ENCODE assay signal across 15 mouse cellular contexts in the genomic region with DNA sequence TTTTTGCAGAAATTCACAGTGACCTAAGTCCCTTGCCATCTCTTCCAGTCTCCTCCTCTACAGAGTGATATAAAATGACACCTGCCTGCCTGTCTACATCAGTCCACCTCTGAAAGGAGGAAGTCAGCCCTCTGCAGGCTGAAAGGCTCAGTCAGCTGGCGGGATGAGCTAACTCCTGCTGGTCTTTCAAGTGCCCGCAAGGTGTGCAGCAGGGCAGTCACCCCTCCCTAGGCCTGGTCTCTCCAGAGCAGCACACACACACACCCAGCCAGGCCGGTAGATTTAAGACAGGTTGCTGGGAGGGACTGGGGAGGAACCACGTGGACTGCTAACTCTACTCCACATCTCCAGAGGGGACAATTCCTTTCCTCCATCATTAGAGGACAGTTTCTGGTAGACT. TPM values are rescaled to one million over a fixed set of nuclear protein-coding genes. Genes with fewer than 3 reads are reported as not detected.
DNase-seq lines count a peak whose midpoint lies in the region; ATAC-seq and TF ChIP-seq lines count a peak whose summit lies in the region.
"Had no signal": no experiment of that assay in that cellular context is flagged by ENCODE, and none has a peak within 500 bp of the region (broad histone marks: within the 10 kb centered on the region; RNA-seq: fewer than 3 reads in every experiment).

No protein-coding gene starts in this region.

- intact Hi-C loops in left cerebral cortex, adult 2 months (cut with DNase I): no loop called here

- TF ChIP-seq CTCF in left cerebral cortex, adult 2 months (IDR thresholded peaks at IDR 0.05): no peak; the same call in none of the 2 replicates

- no peak for ATAC-seq in forebrain, embryonic 14.5 days
- ATAC-seq in forebrain, embryonic 12.5 days (ENCODE audit: low FRiP score): no peak
- no peak for ATAC-seq in forebrain, embryonic 16.5 days
- ATAC-seq in neural tube, embryonic 15.5 days (ENCODE audit: low FRiP score): no peak

- H3K9me3 ChIP-seq in forebrain, embryonic 14.5 days (replicated peaks; ENCODE audit: control insufficient read depth, low read length): no peaks in the 10 kb centered on the region
- no peaks in the 10 kb centered on the region for H3K9me3 ChIP-seq in forebrain, embryonic 12.5 days
- H3K9me3 ChIP-seq in forebrain, embryonic 16.5 days (ENCODE audit: control insufficient read depth, low read length): no peaks in the 10 kb centered on the region
- no peaks in the 10 kb centered on the region for H3K9me3 ChIP-seq in neural tube, embryonic 15.5 days (replicated peaks)
- H3K9me3 ChIP-seq: liver, embryonic 13.5 days had no signal

- H3K36me3 ChIP-seq in forebrain, embryonic 14.5 days (ENCODE audit: control insufficient read depth, insufficient read depth, low read length): peaks cover 56% of the 10 kb centered on the region
- H3K36me3 ChIP-seq in forebrain, embryonic 12.5 days (replicated peaks): peaks cover 14% of the 10 kb centered on the region
- peaks cover 6% of the 10 kb centered on the region; the same call in 1 of the 2 replicates for H3K36me3 ChIP-seq in forebrain, embryonic 16.5 days (ENCODE audit: control insufficient read depth, insufficient read depth)
- no peaks in the 10 kb centered on the region for H3K36me3 ChIP-seq in neural tube, embryonic 15.5 days
- H3K36me3 ChIP-seq: liver, embryonic 13.5 days had no signal

- no peak for DNase-seq in forebrain, embryonic 14.5 days (ENCODE audit: low spot score)
- no peak for DNase-seq in left cerebral cortex, adult 2 months (ENCODE audit: extremely low spot score in 1 of 2, low spot score in 2 of 2)
- DNase-seq in left cerebral cortex, adult 18-20 months (ENCODE audit: low spot score in 2 of 2): no peak
- DNase-seq in urinary bladder, postnatal 25 days (ENCODE audit: low spot score): no peak
- DNase-seq in adrenal gland, adult 2 months: no peak
- DNase-seq: gastrocnemius, postnatal 25 days; liver, embryonic 13.5 days; midbrain, embryonic 14.5 days; right cerebral cortex, postnatal 14 days; thymus, postnatal 36 days had no signal

- no peak overlapping the region; the same call in 1 of the 2 replicates for H3K27ac ChIP-seq in forebrain, embryonic 14.5 days (ENCODE audit: low read depth, low read length)
- H3K27ac ChIP-seq in forebrain, embryonic 12.5 days: no peak overlapping the region
- H3K27ac ChIP-seq in left cerebral cortex, adult 2 months: peak overlapping the region; percentile 94
- peak overlapping the region; percentile 53; the same call in 1 of the 2 replicates for H3K27ac ChIP-seq in forebrain, embryonic 16.5 days (ENCODE audit: low read length)
- H3K27ac ChIP-seq in neural tube, embryonic 15.5 days (replicated peaks): no peak overlapping the region
- H3K27ac ChIP-seq: kidney, postnatal 0 days; liver, embryonic 13.5 days had no signal

- peak overlapping the region; percentile 58; the same call in 1 of the 2 replicates for H3K9ac ChIP-seq in forebrain, embryonic 14.5 days (ENCODE audit: low read length)
- no peak overlapping the region for H3K9ac ChIP-seq in forebrain, embryonic 12.5 days
- H3K9ac ChIP-seq in forebrain, embryonic 16.5 days (replicated peaks; ENCODE audit: low read depth, low read length): peak overlapping the region; percentile 60
- no peak overlapping the region for H3K9ac ChIP-seq in neural tube, embryonic 15.5 days (replicated peaks)
- H3K9ac ChIP-seq: liver, embryonic 13.5 days had no signal

- WGBS in forebrain, embryonic 14.5 days: 66% methylated on average over 4 of the region's 4 CpGs
- 68% methylated on average over 4 of the region's 4 CpGs for WGBS in forebrain, embryonic 12.5 days
- 68% methylated on average over 4 of the region's 4 CpGs for WGBS in forebrain, embryonic 16.5 days
- WGBS in neural tube, embryonic 15.5 days: 66% methylated on average over 4 of the region's 4 CpGs

- H3K4me3 ChIP-seq in forebrain, embryonic 14.5 days (ENCODE audit: low read depth, low read length): 0 out of 2 replicates have a peak overlapping the region, but pooled peaks have one; percentile 38
- H3K4me3 ChIP-seq in forebrain, embryonic 12.5 days (replicated peaks): no peak overlapping the region
- no peak overlapping the region for H3K4me3 ChIP-seq in left cerebral cortex, adult 2 months
- peak overlapping the region; percentile 49 for H3K4me3 ChIP-seq in forebrain, embryonic 16.5 days (replicated peaks; ENCODE audit: low read length)
- no peak overlapping the region for H3K4me3 ChIP-seq in neural tube, embryonic 15.5 days (replicated peaks)
- H3K4me3 ChIP-seq: liver, embryonic 13.5 days had no signal

- no peaks in the 10 kb centered on the region for H3K27me3 ChIP-seq in forebrain, embryonic 14.5 days (replicated peaks; ENCODE audit: control insufficient read depth, insufficient read depth, low read length)
- peaks cover 93% of the 10 kb centered on the region for H3K27me3 ChIP-seq in forebrain, embryonic 12.5 days
- no peaks in the 10 kb centered on the region for H3K27me3 ChIP-seq in forebrain, embryonic 16.5 days (replicated peaks; ENCODE audit: control insufficient read depth, insufficient read depth, low read length)
- H3K27me3 ChIP-seq in neural tube, embryonic 15.5 days (replicated peaks): peaks cover 50% of the 10 kb centered on the region

- peaks cover 45% of the 10 kb centered on the region for H3K4me1 ChIP-seq in forebrain, embryonic 14.5 days (ENCODE audit: control insufficient read depth, insufficient read depth, low read length)
- H3K4me1 ChIP-seq in forebrain, embryonic 12.5 days: peaks cover 44% of the 10 kb centered on the region
- peaks cover 74% of the 10 kb centered on the region for H3K4me1 ChIP-seq in forebrain, embryonic 16.5 days (replicated peaks; ENCODE audit: control insufficient read depth, insufficient read depth, low read length)
- peaks cover 53% of the 10 kb centered on the region for H3K4me1 ChIP-seq in neural tube, embryonic 15.5 days

- peak overlapping the region; percentile 56 for H3K4me2 ChIP-seq in forebrain, embryonic 14.5 days (ENCODE audit: low read length)
- no peak overlapping the region for H3K4me2 ChIP-seq in forebrain, embryonic 12.5 days
- peak overlapping the region; percentile 81 for H3K4me2 ChIP-seq in forebrain, embryonic 16.5 days (ENCODE audit: low read length)
- H3K4me2 ChIP-seq in neural tube, embryonic 15.5 days: peak overlapping the region; percentile 42
- H3K4me2 ChIP-seq: liver, embryonic 13.5 days had no signal

RNA-seq across cellular contexts. Expression of a gene that starts 36.0 kb away (rescaled TPM):
- polyA plus RNA-seq in forebrain, embryonic 14.5 days (2014; fragmentation: Nextera tagmentation; extraction: Ambion mirVana): 237 and 318 TPM in 2 replicates
- polyA plus RNA-seq in forebrain, embryonic 12.5 days (2016; fragmentation: Nextera tagmentation; extraction: Ambion mirVana): 31.9 and 33.2 TPM in 2 replicates
- 100 to 1,000 TPM; 347 to 350 TPM for total RNA-seq in left cerebral cortex, adult 2 months (2021)
- 100 to 1,000 TPM; 291 to 300 TPM for total RNA-seq in left cerebral cortex, adult 18-20 months (2021)
- polyA plus RNA-seq in forebrain, embryonic 16.5 days (2015; fragmentation: Nextera tagmentation; extraction: Ambion mirVana): 440 and 546 TPM in 2 replicates
- polyA plus RNA-seq in neural tube, embryonic 15.5 days (2015; fragmentation: Nextera tagmentation; extraction: Ambion mirVana): 60.3 and 70.5 TPM in 2 replicates
- 100 to 1,000 TPM in 1 of 2 experiments, 10 to 100 TPM in 1; 91.3 to 113 TPM for total RNA-seq in adrenal gland, adult 2 months (2021)
- 47.0 and 59.9 TPM in 2 replicates for polyA plus RNA-seq in adrenal gland, adult 2 months (2012; rRNA removed)

RNA-seq across cellular contexts. Expression of a gene that starts 41.3 kb away (rescaled TPM):
- 1.5 and 1.7 TPM in 2 replicates for polyA plus RNA-seq in forebrain, embryonic 14.5 days (2014; fragmentation: Nextera tagmentation; extraction: Ambion mirVana)
- polyA plus RNA-seq in forebrain, embryonic 12.5 days (2016; fragmentation: Nextera tagmentation; extraction: Ambion mirVana): 2.2 and 3.5 TPM in 2 replicates
- not detected for total RNA-seq in left cerebral cortex, adult 2 months (2021)
- total RNA-seq in left cerebral cortex, adult 18-20 months (2021): not detected
- polyA plus RNA-seq in forebrain, embryonic 16.5 days (2015; fragmentation: Nextera tagmentation; extraction: Ambion mirVana): 2.0 and 2.2 TPM in 2 replicates
- 1.4 and 1.8 TPM in 2 replicates for polyA plus RNA-seq in neural tube, embryonic 15.5 days (2015; fragmentation: Nextera tagmentation; extraction: Ambion mirVana)
- total RNA-seq in adrenal gland, adult 2 months (2021): under 1 TPM in 1 of 2 experiments, not detected in 1; 0.59 TPM
- polyA plus RNA-seq in adrenal gland, adult 2 months (2012; rRNA removed): 0.26 and 0.76 TPM in 2 replicates
- total RNA-seq: layer of hippocampus, adult 18-20 months had no signal

RNA-seq across cellular contexts. Expression of a gene that starts 58.5 kb away (rescaled TPM):
- 8.6 and 9.4 TPM in 2 replicates for polyA plus RNA-seq in forebrain, embryonic 14.5 days (2014; fragmentation: Nextera tagmentation; extraction: Ambion mirVana)
- polyA plus RNA-seq in forebrain, embryonic 12.5 days (2016; fragmentation: Nextera tagmentation; extraction: Ambion mirVana): 5.3 and 5.6 TPM in 2 replicates
- 10 to 100 TPM in 1 of 2 experiments, 1 to 10 TPM in 1; 9.7 to 11.1 TPM for total RNA-seq in left cerebral cortex, adult 2 months (2021)
- total RNA-seq in left cerebral cortex, adult 18-20 months (2021): 10 to 100 TPM; 10.2 to 10.8 TPM
- 8.2 and 8.7 TPM in 2 replicates for polyA plus RNA-seq in forebrain, embryonic 16.5 days (2015; fragmentation: Nextera tagmentation; extraction: Ambion mirVana)
- 15.7 and 17.2 TPM in 2 replicates for polyA plus RNA-seq in neural tube, embryonic 15.5 days (2015; fragmentation: Nextera tagmentation; extraction: Ambion mirVana)
- total RNA-seq in adrenal gland, adult 2 months (2021): 10 to 100 TPM; 11.5 to 12.2 TPM
- polyA plus RNA-seq in adrenal gland, adult 2 months (2012; rRNA removed): 5.1 and 7.0 TPM in 2 replicates

Comparison
In these comparisons a context has a peak if more than half of its experiments do, and no peak if none do; other contexts are left out.
1. H3K27ac ChIP-seq: peak in left cerebral cortex, adult 2 months (single experiment) and forebrain, embryonic 16.5 days (single experiment); none in forebrain, embryonic 14.5 days (single experiment), forebrain, embryonic 12.5 days (single experiment) and neural tube, embryonic 15.5 days (single experiment).
2. H3K4me3 ChIP-seq: peak in forebrain, embryonic 14.5 days (single experiment) and forebrain, embryonic 16.5 days (single experiment); none in forebrain, embryonic 12.5 days (single experiment), left cerebral cortex, adult 2 months (single experiment) and neural tube, embryonic 15.5 days (single experiment).
3. H3K9ac ChIP-seq: peak in forebrain, embryonic 14.5 days (single experiment) and forebrain, embryonic 16.5 days (single experiment); none in forebrain, embryonic 12.5 days (single experiment) and neural tube, embryonic 15.5 days (single experiment).